Mouse (Mus musculus) limb, embryonic 12.5 days (tissue): ENCODE measurements around the gene Gm9964. TPM values are rescaled to one million over a fixed set of nuclear protein-coding genes. Genes with fewer than 3 reads are reported as not detected.
"Not testable (repeated sequence)": the region's sequence is repeated elsewhere in the genome, so short reads cannot be mapped to it uniquely, and the experiment has no call there.

ENCODE experiments used
- ATAC-seq: fragments of 200-750 bp; cut with Nextera tagmentation; 2 replicates; pipeline ENCODE4 v1.8.0; 2017; ENCODE audit warnings: low read depth, moderate TSS enrichment; ENCODE audit not compliant: insufficient number of reproducible peaks, insufficient read depth, low FRiP score, low TSS enrichment
- H3K27ac ChIP-seq: fragments of 300-500 bp; sonication (generic); 2 replicates; pipeline ENCODE4 v1.5.1; 2016; ENCODE audit warnings: mild to moderate bottlenecking, moderate library complexity
- H3K27me3 ChIP-seq: fragments of 300-500 bp; sonication (generic); 2 replicates; pipeline ENCODE4 v1.6.1; 2016; ENCODE audit warnings: mild to moderate bottlenecking, moderate library complexity
- H3K36me3 ChIP-seq: fragments of 300-500 bp; sonication (generic); 2 replicates; pipeline ENCODE4 v1.6.1; 2016; ENCODE audit warnings: mild to moderate bottlenecking, moderate library complexity
- H3K4me1 ChIP-seq: fragments of 300-500 bp; sonication (generic); replicated peaks from 2 replicates; pipeline ENCODE4 v1.6.1; 2016
- H3K4me2 ChIP-seq: fragments of 300-500 bp; sonication (generic); 2 replicates; pipeline ENCODE4 v1.6.1; 2016; ENCODE audit warnings: mild to moderate bottlenecking, moderate library complexity
- H3K4me3 ChIP-seq: fragments of 300-500 bp; sonication (generic); replicated peaks from 2 replicates; pipeline ENCODE4 v1.5.1; 2016; ENCODE audit warnings: mild to moderate bottlenecking
- H3K9ac ChIP-seq: fragments of 300-500 bp; sonication (generic); replicated peaks from 2 replicates; pipeline ENCODE4 v1.6.1; 2016; ENCODE audit warnings: mild to moderate bottlenecking, moderate library complexity
- H3K9me3 ChIP-seq: fragments of 300-500 bp; sonication (generic); 2 replicates; pipeline ENCODE4 v1.6.1; 2016; ENCODE audit warnings: mild to moderate bottlenecking, moderate library complexity
- WGBS: fragments of 180-500 bp; shearing (Covaris S2); methylation state at CpG from one replicate; pipeline ENCODE4 v1.1.7; 2016; 5-methylcytosine and 5-hydroxymethylcytosine counted together
- polyA plus RNA-seq: library from polyadenylated mRNA; unstranded; fragments of >200 nt; fragmentation: Nextera tagmentation; extraction: Ambion mirVana; gene quantifications from 2 replicates; pipeline ENCODE4 v1.2.1, GENCODE M21; 2016

Gene Gm9964
- polyA plus RNA-seq, 1 experiment from 2014 or later = not detected

DNA sequence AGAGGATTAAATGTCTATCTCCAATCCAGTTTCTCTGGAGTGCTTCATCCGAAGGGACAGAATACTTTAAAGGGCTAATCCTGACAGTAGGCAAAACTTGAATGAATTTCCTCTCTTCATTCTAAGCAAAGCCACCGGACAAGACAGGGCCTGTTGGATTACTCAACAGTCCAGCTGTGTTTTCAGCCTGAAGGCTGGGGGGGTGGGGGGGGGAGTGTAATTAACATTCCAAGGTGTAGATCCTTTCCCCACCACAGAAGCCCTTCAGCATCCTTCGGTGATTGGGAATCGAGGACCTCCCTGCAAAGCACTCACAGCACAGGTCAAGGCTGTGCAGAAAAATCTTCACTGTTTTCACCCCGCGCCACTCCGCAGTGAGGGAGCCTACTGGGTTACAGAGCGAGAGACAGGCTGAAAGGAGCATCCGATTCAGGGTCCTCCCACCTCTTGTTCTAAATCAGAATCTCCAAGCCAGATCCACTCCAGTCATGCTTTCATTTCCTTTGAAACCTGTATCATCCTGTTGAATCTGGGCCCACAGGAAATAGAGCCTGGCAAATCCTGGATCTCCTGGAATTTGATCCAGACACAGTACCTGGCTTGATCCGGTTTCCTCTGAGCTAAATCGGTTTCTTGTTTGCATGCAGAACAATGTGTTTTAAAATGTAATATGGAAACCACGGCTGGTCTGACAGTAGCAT lies 27.4 kb upstream of the Gm9964 start:
- H3K9me3 ChIP-seq = no peaks in the 10 kb centered on the region
- 62% methylated on average over 12 of the region's 12 CpGs for WGBS
- no peak overlapping the region for H3K4me2 ChIP-seq
- H3K36me3 ChIP-seq = no peaks in the 10 kb centered on the region
- H3K9ac ChIP-seq = no peak overlapping the region
- no peak for ATAC-seq
- peak overlapping the region; percentile 50; the same call in 1 of the 2 replicates for H3K27ac ChIP-seq
- H3K4me3 ChIP-seq = no peak overlapping the region
- H3K4me1 ChIP-seq = peaks cover 5% of the 10 kb centered on the region; the same call in 1 of the 2 replicates
- H3K27me3 ChIP-seq = no peaks in the 10 kb centered on the region

- no peaks in the 10 kb centered on the region for H3K27me3 ChIP-seq
- peaks cover 9% of the 10 kb centered on the region for H3K4me1 ChIP-seq
- no peaks in the 10 kb centered on the region for H3K36me3 ChIP-seq
- 85% methylated on average over 7 of the region's 7 CpGs for WGBS
- H3K4me2 ChIP-seq = no peak overlapping the region
- no peak overlapping the region for H3K4me3 ChIP-seq
- no peak for ATAC-seq
- H3K9me3 ChIP-seq = no peaks in the 10 kb centered on the region
- no peak overlapping the region for H3K9ac ChIP-seq
- H3K27ac ChIP-seq = no peak overlapping the region
Measured at GRCm38 (mm10) chr11:79319807-79320206, 23.1 kb upstream of the Gm9964 start.

DNA sequence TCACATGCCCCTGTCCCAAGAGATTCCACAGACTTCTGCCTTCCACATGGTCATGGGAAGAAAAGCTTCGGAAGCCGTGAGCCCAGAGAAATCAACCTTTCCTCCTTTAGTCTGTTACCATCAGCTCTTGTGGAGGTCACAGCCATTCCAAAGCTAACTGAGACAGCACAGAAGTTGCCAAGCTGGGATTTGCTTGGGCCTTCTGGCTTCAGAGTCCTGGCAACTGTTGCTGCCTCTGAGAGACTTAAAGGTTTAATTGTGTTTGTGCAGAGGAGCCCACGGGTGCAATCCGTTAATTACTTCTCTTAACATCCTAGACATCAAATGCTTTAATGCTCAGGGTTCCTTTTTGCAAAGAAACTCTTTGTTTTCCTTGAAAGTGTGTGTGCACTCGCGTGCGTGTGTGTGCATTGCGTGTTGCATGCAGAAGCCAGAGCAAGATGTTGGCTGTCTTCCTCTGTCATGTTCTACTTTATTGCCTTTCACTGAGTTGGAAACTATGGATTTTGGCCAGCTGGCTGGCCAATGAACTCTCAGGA lies 20.2 kb upstream of the Gm9964 start:
- H3K4me2 ChIP-seq = no peak overlapping the region

DNA sequence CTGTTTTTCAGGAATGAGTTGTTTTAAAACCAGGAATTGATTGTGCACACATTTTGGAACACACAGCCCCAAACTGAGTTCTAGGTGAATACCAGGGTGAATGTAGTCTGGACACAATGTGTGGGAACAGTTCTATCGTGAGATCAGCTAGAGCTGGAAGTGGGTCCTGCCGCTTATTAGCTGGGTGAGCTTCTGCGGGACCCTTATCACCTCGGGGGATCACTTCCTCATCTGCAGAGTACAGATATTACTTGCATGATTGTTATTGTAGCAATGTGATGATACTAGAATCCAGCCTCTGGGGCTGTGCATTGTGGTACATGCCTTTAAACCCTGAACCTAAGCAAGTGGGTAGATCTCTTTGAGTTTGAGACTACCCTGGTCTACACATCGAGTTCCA lies 13.8 kb upstream of the Gm9964 start:
- no peak overlapping the region for H3K4me3 ChIP-seq
- H3K9me3 ChIP-seq = no peaks in the 10 kb centered on the region
- WGBS = 91% methylated on average over 5 of the region's 5 CpGs
- H3K4me1 ChIP-seq = peaks cover 26% of the 10 kb centered on the region
- no peak overlapping the region for H3K27ac ChIP-seq
- no peaks in the 10 kb centered on the region for H3K36me3 ChIP-seq
- no peak overlapping the region for H3K4me2 ChIP-seq
- H3K27me3 ChIP-seq = no peaks in the 10 kb centered on the region
- no peak overlapping the region for H3K9ac ChIP-seq
- no peak for ATAC-seq

More for the DNA sequence above, 20.2 kb upstream of the Gm9964 start:
- Histone ChIP-seq H3K9me3 (no peaks in the 10 kb centered on the region), H3K4me3 (no peak overlapping the region), H3K4me1 (peaks cover 9% of the 10 kb centered on the region), H3K36me3 (no peaks in the 10 kb centered on the region), H3K9ac (no peak overlapping the region), H3K27me3 (no peaks in the 10 kb centered on the region), H3K27ac (no peak overlapping the region)
- no peak for ATAC-seq
- 79% methylated on average over 8 of the region's 8 CpGs for WGBS

DNA sequence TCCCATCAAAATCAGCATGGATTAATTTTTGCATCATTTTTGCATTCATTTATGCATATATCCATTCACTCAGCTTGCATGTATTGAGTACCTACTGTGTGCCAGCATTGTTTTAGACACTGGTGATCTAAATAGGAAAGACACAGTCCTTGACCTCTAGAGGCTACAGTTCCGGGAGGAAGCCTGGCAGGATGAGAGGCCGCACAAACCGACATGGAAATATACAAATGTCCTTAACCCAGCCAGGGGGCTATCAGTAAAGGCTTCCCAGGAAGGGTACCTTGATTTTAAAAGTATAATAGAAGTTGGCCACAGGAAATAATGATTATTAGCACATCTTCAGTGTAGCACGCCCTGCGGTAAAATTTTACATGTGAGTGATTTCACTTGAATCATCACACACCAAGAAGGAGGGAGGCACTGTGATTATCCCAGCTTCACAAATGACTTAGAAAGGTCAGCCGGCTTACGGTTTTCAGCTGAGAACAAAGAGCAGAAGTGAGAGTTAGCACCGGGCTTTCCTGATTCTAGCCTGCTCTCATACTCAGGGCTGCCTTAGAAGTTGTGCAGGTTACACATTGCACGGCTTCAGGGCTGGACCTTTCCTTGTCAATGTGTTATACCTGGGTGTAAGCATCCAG lies 11.0 kb upstream of the Gm9964 start:
- 66% methylated on average over 9 of the region's 9 CpGs for WGBS
- no peaks in the 10 kb centered on the region for H3K27me3 ChIP-seq
- H3K4me1 ChIP-seq = peaks cover 27% of the 10 kb centered on the region
- H3K27ac ChIP-seq = peak overlapping the region; percentile 82
- no peaks in the 10 kb centered on the region for H3K36me3 ChIP-seq
- H3K4me3 ChIP-seq = no peak overlapping the region
- ATAC-seq = no peak
- H3K9ac ChIP-seq = no peak overlapping the region
- no peak overlapping the region for H3K4me2 ChIP-seq
- H3K9me3 ChIP-seq = no peaks in the 10 kb centered on the region

DNA sequence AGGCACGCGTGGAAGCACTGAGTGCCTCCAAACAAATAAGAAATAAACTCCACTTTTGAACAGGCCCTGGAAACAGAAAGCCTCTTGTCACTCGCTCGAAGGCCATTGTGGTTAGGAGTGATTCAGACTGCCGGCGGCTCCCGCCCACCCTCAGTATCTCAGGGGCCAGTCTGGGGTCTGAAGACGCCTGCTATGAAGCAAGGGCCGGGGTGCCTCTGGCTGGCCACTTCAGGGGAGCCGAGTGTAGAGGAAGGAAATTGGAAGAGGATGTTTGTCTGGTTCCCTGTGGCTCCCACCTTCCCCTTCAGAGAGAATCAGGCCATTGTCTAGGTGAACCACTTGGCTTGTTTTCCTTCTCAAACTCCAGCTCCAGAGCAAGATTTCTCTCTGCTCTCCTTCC lies 10.3 kb upstream of the Gm9964 start:
- Histone ChIP-seq H3K4me1 (peaks cover 27% of the 10 kb centered on the region), H3K4me2 (no peak overlapping the region), H3K36me3 (no peaks in the 10 kb centered on the region), H3K27ac (peak overlapping the region; percentile 82), H3K27me3 (no peaks in the 10 kb centered on the region), H3K9me3 (no peaks in the 10 kb centered on the region), H3K4me3 (no peak overlapping the region), H3K9ac (no peak overlapping the region)
- ATAC-seq = no peak
- WGBS = 27% methylated on average over 10 of the region's 10 CpGs

- Histone ChIP-seq H3K27ac (peak overlapping the region; percentile 82), H3K4me2 (no peak overlapping the region), H3K4me3 (no peak overlapping the region), H3K9me3 (no peaks in the 10 kb centered on the region), H3K27me3 (no peaks in the 10 kb centered on the region), H3K4me1 (peaks cover 27% of the 10 kb centered on the region), H3K9ac (no peak overlapping the region), H3K36me3 (no peaks in the 10 kb centered on the region)
- WGBS = 47% methylated on average over 7 of the region's 7 CpGs
- ATAC-seq = no peak
Measured at GRCm38 (mm10) chr11:79306510-79306909, 9.8 kb upstream of the Gm9964 start.

DNA sequence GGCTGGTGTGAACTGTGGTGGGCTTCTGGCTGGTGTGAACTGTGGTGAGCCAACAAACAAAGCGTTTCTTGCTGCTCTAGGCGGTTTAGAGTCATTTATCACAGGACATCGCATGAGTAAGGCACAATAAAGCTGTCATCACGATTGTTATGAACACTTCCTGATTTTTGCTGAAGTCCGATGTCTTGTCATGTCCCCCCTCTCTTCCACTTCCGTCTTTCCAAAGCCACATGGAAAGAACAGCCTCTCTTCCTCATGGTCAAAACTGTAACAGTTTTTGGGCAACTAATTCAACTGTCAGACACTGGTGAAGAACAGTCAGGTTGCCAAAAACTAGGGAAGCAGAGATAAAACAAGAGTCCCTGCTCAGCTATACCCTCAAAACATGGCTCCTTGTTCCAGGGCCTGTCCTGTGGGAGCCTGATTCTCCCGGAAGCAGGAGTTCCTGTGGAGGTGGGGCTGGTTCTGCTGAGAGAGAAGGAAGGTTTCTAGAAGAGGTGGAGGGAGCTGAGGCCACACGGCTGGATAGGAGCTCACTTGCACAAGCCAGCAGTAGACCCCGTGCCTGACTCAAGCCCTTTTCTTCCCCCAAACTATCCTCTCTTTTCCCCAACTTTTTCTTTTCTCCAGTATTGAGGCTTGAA lies 9.1 kb upstream of the Gm9964 start:
- WGBS = 67% methylated on average over 9 of the region's 9 CpGs
- Histone ChIP-seq H3K9ac (no peak overlapping the region), H3K4me1 (peaks cover 27% of the 10 kb centered on the region), H3K4me2 (no peak overlapping the region), H3K27ac (peak overlapping the region; percentile 82), H3K4me3 (no peak overlapping the region), H3K27me3 (no peaks in the 10 kb centered on the region), H3K36me3 (no peaks in the 10 kb centered on the region), H3K9me3 (no peaks in the 10 kb centered on the region)
- ATAC-seq = no peak

DNA sequence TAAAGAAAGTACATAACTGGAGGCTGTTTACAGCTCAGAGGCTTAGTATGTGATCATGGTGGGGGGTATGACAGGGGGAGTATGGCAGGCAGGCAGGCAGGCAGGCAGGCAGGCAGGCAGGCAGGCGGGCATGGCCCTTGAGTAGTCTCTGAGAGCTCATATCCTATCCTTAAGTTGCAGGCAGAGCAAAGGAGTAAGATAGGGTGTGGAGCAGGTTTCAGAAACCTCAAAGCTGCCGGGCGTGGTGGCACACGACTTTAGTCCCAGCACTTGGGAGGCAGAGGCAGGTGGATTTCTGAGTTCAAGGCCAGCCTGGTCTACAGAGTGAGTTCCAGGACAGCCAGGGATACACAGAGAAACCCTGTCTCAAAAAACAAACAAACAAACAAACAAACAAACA lies 7.5 kb upstream of the Gm9964 start:
- not testable (repeated sequence) for H3K9me3 ChIP-seq, H3K27me3 ChIP-seq, H3K4me3 ChIP-seq, H3K9ac ChIP-seq, H3K4me2 ChIP-seq, H3K36me3 ChIP-seq, H3K27ac ChIP-seq, ATAC-seq
- H3K4me1 ChIP-seq = peaks cover 27% of the 10 kb centered on the region
- 87% methylated on average over 4 of the region's 4 CpGs for WGBS

- Histone ChIP-seq H3K4me2 (no peak overlapping the region), H3K9ac (no peak overlapping the region), H3K27me3 (no peaks in the 10 kb centered on the region), H3K4me1 (peaks cover 26% of the 10 kb centered on the region), H3K27ac (no peak overlapping the region), H3K9me3 (no peaks in the 10 kb centered on the region), H3K4me3 (no peak overlapping the region), H3K36me3 (no peaks in the 10 kb centered on the region)
- ATAC-seq = no peak
- WGBS = 89% methylated on average over 6 of the region's 6 CpGs
Measured at GRCm38 (mm10) chr11:79303109-79303508, 6.4 kb upstream of the Gm9964 start.

DNA sequence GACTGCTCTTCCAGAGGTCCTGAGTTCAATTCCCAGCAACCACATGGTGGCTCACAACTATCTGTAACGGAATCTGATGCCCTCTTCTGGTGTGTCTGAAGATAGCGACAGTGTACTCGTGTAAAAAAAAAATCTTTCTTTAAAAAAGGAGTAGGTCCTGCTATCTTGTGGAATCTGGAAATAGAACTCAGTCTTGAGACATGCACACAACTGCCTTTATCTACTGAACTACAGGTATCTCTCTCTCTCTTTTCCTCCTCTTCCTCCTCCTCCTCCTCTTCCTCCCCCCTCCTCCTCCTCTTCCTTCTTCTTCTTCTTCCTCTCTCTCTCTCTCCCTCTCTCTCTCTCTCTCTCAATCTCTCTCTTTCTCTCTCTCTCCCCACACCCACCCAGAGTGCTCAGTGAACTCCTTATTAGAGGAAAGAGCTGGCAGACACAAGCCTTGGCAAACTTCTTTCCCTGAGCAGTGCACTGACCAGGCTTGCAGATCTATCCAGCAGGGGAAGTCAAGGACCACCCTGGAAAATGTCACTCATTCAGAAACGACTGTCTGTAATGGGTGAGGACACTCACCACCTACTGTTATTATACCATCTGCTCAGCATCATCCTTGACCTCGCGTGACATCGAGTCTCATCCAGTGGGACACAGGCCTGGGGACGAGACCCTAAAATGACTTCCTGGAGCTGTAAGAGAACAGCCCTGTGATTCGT lies 3.2 kb upstream of the Gm9964 start:
- H3K4me3 ChIP-seq = no peak overlapping the region
- no peaks in the 10 kb centered on the region for H3K36me3 ChIP-seq
- H3K4me2 ChIP-seq = no peak overlapping the region
- H3K27me3 ChIP-seq = no peaks in the 10 kb centered on the region
- no peaks in the 10 kb centered on the region for H3K4me1 ChIP-seq
- H3K9ac ChIP-seq = no peak overlapping the region
- ATAC-seq = no peak
- H3K9me3 ChIP-seq = no peaks in the 10 kb centered on the region
- 77% methylated on average over 9 of the region's 9 CpGs for WGBS
- H3K27ac ChIP-seq = no peak overlapping the region
